Mouse (Mus musculus) layer of hippocampus, adult 11-12 months (tissue): Measurements from ENCODE around the gene Rpl10.

Source experiments
- DNase-seq: peaks from one replicate; pipeline ENCODE4 v3.0.0; 2022; ENCODE audit warnings: low spot score

The Rpl10 gene

DNA sequence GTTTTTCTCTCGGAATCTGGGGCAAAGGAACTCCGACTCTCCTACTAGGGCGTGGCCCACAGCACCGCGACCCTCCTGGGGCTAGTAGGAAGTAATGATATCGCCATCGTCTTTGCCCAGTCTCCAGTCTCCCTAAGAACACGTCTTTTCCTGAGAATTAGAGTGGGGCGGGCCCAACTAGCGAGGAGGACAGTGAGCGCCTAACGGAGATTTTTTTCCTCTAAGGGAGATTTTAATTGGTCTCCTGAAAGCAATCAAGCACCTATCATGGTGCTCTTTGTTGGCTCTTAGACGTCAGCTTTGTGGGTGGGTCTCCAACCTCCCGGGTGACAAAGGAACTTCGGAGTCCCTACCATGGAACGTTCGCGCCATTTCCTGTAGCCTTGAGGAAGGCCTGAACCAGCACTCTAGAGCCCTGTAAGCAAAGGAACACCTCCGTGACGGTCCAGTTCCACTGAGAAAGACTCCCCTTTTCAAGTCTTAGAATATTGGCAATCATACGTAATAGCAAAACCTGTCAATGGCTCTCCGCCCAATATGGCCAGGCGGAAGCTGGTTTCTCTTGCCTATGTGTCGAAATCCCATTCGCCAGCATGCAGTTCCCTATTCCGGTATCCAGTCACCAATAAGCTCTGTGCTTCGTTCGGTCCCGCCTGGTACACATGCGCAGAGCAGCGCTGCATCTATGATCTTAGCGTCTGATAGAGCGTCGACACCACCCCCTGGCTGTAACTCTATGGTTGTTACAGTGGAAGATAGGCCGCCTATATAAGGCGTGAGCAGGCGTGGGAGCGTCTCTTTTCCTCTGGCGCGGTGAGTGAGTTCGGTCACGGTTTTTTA is at the start of gene Rpl10:
Gene Rpl10 (plus strand): TSS at position 751 of the 840 bp plus-strand sequence.
- peak; percentile 94 for DNase-seq

DNA sequence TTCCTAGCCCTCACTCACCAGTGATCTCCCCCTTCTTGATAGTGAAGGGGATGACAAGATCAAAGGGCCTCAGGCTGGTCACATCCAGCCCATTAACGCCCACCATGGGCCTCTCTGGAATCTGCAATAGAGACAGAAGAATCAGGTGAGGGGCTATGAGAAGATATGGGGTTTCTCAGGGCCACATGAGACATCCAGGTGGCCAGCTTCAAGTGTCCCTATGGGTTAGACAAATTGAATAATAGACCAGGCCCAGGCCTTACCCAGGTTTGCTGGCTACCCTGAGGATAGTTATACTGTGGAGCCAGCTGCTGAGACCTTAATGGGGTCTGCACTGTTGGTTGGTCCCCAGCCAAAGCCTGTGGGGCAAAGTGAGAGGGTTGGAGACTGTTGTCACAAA is 40.6 kb upstream of the Rpl10 start:
- no peak for DNase-seq

GRCm38 (mm10) chrX:74233196-74233595 is 37.4 kb upstream of the Rpl10 start:
- DNase-seq: no peak

DNA sequence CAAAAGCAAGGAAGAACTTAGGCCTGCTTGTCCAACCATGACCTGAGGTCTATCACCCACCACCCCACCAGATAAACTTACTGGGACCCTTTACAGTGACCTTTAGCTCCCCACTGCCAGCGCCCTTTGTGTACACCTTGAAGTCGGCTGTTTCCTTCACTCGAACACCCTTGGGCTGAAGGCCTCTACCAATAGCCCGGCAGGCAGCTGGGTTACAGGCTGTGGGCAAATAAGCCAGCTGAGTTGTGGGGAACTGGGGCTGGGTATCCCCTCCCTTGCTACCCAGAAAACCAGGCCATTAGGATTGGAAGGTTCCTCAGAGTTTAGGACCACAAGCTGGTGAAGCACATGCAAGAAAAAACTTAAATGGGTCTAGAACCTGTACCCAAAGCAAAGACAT is 30.3 kb upstream of the Rpl10 start:
- DNase-seq: no peak

DNA sequence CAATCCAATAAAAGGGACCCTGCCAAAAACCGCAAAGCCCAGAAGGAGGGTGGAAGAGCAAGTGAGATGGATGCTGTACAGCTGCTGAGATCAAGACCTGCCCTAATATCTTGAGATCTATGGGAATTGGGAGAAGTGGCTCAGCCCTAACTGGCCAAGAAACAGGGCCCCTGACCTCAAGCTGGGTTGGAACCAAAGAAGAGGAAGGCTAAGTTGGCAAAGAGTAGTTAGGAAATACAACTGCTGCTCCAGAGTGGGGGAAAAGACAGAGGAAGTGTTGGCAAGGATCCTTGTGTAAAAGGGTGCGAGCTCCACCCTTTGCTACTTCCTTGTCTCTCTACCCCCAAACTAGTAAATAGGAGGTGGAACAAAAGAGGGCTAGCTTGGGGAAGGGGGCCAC is 27.2 kb upstream of the Rpl10 start:
- no peak for DNase-seq

- DNase-seq: no peak
Measured at GRCm38 (mm10) chrX:74243807-74244206, 26.8 kb upstream of the Rpl10 start.

DNA sequence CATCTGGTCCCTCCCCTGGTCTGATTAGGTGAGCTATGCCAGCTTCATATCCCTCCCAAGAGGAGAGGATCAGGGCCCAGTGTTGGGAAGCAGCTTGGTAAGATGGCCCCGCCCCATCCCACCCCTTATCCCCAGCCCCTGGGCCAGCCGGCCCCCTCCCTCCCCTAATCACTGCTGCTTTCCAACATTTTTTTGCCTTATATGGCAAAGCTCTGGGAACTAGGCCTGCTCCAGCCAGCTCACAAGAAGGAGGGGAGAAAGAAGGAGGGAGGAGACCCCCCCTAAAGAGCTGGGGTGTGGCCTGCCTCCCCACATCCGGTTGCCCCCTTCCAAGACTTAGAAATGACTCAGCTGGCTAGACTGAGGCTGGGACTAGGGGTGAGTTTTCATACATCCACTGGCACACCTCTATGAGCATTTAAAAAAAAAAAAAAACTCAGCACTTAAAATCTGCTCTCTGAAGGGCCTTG is 26.0 kb upstream of the Rpl10 start:
- DNase-seq: no peak

DNA sequence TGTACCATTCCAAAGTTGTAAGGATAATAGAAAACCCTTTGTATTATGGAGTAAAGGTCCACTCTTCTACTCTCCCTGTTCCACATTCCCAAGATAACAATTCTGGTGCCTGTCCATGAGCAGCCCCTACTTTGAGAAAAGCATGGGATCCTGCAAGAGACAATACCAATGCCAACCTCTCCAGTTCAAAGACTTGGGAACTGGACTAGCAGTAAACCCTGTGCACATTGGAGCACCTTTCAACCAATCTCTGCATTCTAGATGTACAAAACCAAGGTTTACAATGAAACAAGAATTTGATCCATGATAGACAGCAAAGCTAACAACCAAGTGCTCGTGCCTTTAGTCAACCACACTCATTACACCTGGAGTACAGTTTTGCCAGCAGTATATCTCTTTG is 25.5 kb upstream of the Rpl10 start:
- DNase-seq: no peak

GRCm38 (mm10) chrX:74245687-74246086 is 24.9 kb upstream of the Rpl10 start:
- DNase-seq: peak; percentile 74

GRCm38 (mm10) chrX:74246213-74246681 is 24.4 kb upstream of the Rpl10 start:
- DNase-seq: peak; percentile 86

DNA sequence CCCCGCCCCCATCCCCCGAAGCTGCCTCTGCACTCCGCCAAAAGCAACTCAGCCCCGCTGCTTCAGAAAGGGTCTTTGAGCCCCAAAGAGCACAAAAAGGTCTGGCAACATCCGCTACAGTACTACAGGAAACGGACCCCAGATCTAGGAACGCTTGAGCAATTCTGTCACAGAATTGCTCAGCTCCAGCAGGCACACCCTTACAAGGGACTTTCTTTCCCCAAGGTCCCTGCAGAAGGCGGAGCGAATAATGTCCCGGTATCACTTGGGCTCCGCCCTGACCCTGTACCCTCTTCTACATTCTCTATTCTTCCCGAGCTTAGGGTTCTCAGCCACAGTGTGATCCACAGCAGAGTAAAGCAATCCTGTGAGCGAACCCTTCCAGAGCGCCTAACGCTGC is 23.9 kb upstream of the Rpl10 start:
- peak; percentile 12 for DNase-seq

DNA sequence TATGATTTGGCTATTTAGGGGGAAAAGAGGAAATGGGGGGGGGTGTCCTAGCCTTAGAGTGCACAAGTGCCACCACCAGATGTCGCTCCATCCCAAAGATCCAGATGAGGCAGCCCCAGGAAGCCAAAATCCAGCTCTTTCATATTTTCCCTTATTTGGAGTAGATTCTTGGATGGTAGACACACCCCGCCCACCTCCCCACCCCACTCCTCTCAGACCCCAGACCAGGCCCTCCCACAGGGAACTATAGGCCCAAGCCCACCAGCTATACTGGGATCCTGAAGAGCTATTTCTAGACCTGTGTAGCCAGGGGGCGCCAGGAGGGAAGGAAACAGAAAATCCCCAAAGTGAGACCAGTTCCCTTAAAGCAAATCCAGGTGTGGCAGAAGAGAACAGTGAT is 22.0 kb upstream of the Rpl10 start:
- DNase-seq: peak; percentile 67

GRCm38 (mm10) chrX:74249615-74250014 is 21.0 kb upstream of the Rpl10 start, which contains the start of gene Flna:
TSS of gene Flna (minus strand) at chrX:74249820.
- peak; percentile 59 for DNase-seq

DNA sequence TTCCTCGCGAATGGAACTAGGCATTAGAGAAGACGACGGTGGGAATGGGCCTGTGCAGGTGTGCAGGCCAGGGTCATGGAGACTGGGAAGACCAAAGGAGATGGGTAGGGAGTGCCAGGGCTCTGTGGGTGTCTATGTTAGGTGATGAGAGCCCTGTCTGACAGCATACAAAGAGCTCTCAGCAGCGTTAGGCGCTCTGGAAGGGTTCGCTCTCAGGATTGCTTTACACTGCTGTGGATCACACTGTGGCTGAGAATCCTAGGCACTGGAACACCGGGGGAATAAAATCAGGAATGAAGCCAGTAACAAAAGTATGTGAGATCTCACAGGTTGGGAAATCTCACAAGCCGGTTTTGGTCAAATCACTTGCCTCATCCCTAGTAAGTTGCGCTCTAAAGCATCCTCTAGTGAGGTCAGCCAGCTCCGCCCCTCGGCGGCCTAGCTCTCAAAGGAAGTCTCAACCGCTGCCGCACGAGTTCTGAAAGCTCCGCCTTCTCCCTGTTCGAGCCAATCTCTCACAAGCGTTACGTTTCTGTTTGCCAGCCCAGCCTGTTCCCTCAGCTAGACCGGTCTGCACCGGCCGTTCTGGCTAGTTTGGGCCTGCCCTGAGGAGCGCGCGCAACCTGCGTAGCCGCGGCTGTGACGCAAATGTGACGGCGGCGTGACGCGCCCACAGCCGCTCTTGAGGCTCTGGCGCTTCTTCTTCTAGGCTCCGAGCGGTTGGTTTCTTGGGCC is 16.3 kb upstream of the Rpl10 start, which contains the start of gene Emd:
Gene Emd (plus strand): TSS at position 535 of the 735 bp plus-strand sequence.
- DNase-seq: peak; percentile 86

- DNase-seq: no peak
Measured at GRCm38 (mm10) chrX:74254888-74255565, 15.6 kb upstream of the Rpl10 start.

- DNase-seq: no peak
Measured at GRCm38 (mm10) chrX:74257746-74258145, 12.9 kb upstream of the Rpl10 start.

- DNase-seq: peak; percentile 21
Measured at GRCm38 (mm10) chrX:74269736-74270061, 913 bp upstream of the Rpl10 start.

DNA sequence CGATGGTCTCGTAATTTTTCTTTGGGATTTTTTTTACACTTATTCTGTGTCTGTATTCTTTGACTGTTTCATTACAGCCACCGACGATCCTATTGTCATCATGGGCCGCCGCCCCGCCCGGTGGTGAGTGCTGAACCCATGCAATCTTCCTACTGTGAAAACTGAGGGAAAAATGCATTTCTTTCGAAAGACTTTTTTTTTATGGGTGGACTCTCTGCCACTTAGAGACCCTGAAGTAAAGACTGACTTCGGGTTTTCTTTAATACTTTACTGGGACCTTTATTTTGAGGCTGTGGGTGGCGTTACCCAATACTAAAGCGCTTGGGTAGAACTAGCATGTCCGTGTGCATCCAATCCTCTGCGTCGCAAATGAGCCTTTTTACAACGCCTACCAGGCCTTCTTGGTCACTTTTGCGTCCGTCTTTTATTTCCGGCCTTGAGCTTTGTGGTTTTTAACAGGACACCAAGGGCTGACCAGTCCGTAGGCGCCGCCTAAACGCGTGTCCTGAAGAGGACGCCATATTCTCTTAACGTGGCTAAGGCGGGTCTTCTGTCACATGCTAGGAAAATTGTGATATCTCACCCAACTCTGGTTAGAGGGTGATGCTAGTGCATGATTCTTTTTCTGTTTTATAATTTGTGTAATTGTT is 415 bp downstream of the Rpl10 start:
- DNase-seq: peak; percentile 21

DNA sequence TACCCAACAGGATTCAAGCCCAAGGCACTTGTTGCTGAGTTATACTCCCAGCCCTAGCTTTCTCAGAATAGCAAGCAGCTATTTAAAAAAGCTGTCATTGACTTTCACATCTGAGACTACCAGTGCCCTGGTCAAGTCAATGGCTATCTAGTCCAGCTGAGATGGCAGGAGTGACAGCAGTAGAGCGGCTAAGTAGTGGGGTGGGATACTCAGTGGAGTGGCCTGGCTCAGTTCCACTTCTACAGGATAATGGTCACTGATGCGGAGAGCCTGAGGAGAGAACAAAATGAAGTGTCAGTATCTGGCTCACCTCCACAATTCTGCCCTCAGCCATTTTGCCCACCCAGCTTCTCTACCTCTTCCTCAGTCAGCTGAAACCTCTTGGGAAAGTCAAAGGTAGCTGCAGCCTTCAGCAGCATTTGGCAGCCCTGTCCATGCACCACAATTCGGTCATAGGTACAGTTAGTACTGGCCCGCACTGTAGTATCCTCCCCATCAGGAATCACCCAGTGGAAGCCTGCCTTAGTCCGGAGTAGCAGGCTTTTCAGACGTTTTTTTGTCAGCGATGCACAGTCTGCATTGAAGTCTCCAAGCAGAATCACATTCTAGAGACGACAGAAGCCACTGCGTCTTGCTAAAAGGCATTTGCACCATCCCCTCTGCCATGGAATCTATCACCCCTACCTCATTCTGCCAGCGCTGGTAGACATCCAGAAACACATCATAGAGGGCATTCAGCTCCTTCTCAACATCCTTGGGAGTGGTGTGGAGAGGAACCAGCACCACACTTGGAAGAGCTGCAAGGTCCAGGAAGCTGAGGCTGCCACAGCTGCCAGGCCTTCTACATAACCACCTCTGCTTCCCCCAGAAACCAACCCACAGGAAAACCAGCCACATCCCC is 3.1 kb downstream of the Rpl10 start:
- DNase-seq: no peak

DNA sequence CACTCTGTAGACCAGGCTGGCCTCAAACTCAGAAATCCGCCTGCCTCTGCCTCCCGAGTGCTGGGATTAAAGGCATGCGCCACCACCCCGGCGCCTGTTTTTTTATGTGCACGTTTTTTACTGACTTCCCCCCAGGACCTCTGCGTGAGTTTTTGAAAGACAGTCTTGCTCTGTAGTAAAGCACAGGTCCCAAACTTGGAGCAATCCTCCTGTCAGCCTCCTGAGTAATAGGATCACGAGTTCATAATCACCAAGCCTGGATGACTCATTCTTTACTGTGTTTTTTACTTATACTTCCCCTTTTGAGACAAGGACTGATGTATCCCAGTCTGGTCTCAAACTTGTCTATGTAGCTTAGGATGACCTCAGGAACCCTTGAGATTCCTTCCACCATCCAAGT is 7.3 kb downstream of the Rpl10 start:
- DNase-seq: no peak
